Mouse (Mus musculus) hindbrain, embryonic 10.5 days (tissue): ENCODE data around the gene Inpp5a. TPM values are rescaled to one million over a fixed set of nuclear protein-coding genes. Genes with fewer than 3 reads are reported as not detected.
A peak's percentile ranks its signal among the peaks of the same experiment; 100 is the strongest.

Experiments
- DNase-seq: peaks from one replicate; pipeline ENCODE4 v3.0.0-alpha.2; 2017; ENCODE audit warnings: low spot score
- H3K27ac ChIP-seq: fragments of 300-500 bp; sonication (generic); 2 replicates; pipeline ENCODE4 v1.5.1; 2016; ENCODE audit warnings: mild to moderate bottlenecking, moderate library complexity
- H3K27me3 ChIP-seq: fragments of 300-500 bp; sonication (generic); 2 replicates; pipeline ENCODE4 v1.6.1; 2016; ENCODE audit warnings: mild to moderate bottlenecking; ENCODE audit not compliant: poor library complexity, insufficient read depth, severe bottlenecking
- H3K36me3 ChIP-seq: fragments of 300-500 bp; sonication (generic); 2 replicates; pipeline ENCODE4 v1.6.1; 2016; ENCODE audit warnings: mild to moderate bottlenecking, moderate library complexity
- H3K4me1 ChIP-seq: fragments of 300-500 bp; sonication (generic); replicated peaks from 2 replicates; pipeline ENCODE4 v1.6.1; 2016; ENCODE audit warnings: mild to moderate bottlenecking
- H3K4me3 ChIP-seq: fragments of 300-500 bp; sonication (generic); 2 replicates; pipeline ENCODE4 v1.5.1; 2016; ENCODE audit warnings: mild to moderate bottlenecking, moderate library complexity
- H3K9me3 ChIP-seq: fragments of 300-500 bp; sonication (generic); 2 replicates; pipeline ENCODE4 v1.6.1; 2016; ENCODE audit warnings: mild to moderate bottlenecking, moderate library complexity
- WGBS: fragments of 180-500 bp; shearing (Covaris S2); methylation state at CpG from one replicate; pipeline ENCODE4 v1.1.7; 2016; 5-methylcytosine and 5-hydroxymethylcytosine counted together
- polyA plus RNA-seq: library from polyadenylated mRNA; unstranded; fragments of >200 nt; fragmentation: Nextera tagmentation; extraction: Ambion mirVana; gene quantifications from 2 replicates; pipeline ENCODE4 v1.2.1, GENCODE M21; 2016

The Inpp5a gene
- polyA plus RNA-seq, 1 experiment from 2014 or later = 19.0 TPM

DNA sequence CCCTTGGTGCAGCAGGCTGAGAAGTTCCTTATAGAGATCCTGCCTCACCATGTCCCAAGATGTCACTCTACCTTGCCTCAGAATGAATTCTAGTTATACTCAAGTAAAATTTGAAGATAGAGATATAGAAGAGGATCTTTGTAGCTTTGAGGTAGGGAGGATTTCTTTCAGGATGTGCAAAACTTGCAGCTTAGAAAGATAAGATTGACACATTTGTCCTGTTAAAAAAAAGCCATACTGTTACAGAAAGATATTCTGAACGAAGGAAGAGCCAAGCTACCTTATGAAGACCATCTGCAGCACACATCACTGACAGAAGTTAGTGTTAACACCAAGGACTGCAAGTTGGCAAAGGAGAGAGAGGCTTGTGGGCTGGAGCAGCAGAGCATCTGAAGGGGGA, 90.2 kb downstream of the Inpp5a start:
- Histone ChIP-seq H3K27ac (no peak overlapping the region), H3K4me3 (no peak overlapping the region), H3K36me3 (0 out of 2 replicates have a peak, but pooled peaks cover 3% of the 10 kb centered on the region), H3K4me1 (0 out of 2 replicates have a peak, but pooled peaks cover 7% of the 10 kb centered on the region), H3K9me3 (no peaks in the 10 kb centered on the region), H3K27me3 (0 out of 2 replicates have a peak, but pooled peaks cover 7% of the 10 kb centered on the region)
- DNase-seq = no peak
- WGBS = 86% methylated on average over 1 of the region's 1 CpGs

GRCm38 (mm10) chr7:139479626-139480025, 90.7 kb downstream of the Inpp5a start:
- WGBS = 72% methylated on average over 6 of the region's 6 CpGs
- H3K4me3 ChIP-seq = no peak overlapping the region
- H3K36me3 ChIP-seq = 0 out of 2 replicates have a peak, but pooled peaks cover 3% of the 10 kb centered on the region
- H3K4me1 ChIP-seq = 0 out of 2 replicates have a peak, but pooled peaks cover 7% of the 10 kb centered on the region
- no peak for DNase-seq
- H3K27ac ChIP-seq = no peak overlapping the region
- H3K9me3 ChIP-seq = no peaks in the 10 kb centered on the region
- H3K27me3 ChIP-seq = peaks cover 10% of the 10 kb centered on the region

- peak; percentile 58 for DNase-seq
- WGBS = 65% methylated on average over 9 of the region's 9 CpGs
- H3K27me3 ChIP-seq = peaks cover 44% of the 10 kb centered on the region
Measured at GRCm38 (mm10) chr7:139484206-139484955, 95.5 kb downstream of the Inpp5a start.

GRCm38 (mm10) chr7:139489721-139490211, 100.9 kb downstream of the Inpp5a start:
- no peak overlapping the region for H3K27ac ChIP-seq
- H3K4me1 ChIP-seq = peaks cover 11% of the 10 kb centered on the region
- DNase-seq = no peak
- H3K9me3 ChIP-seq = no peaks in the 10 kb centered on the region
- peaks cover 74% of the 10 kb centered on the region for H3K27me3 ChIP-seq
- H3K4me3 ChIP-seq = no peak overlapping the region
- H3K36me3 ChIP-seq = no peaks in the 10 kb centered on the region
- 74% methylated on average over 3 of the region's 3 CpGs for WGBS

More at GRCm38 (mm10) chr7:139484206-139484955, 95.5 kb downstream of the Inpp5a start:
- Histone ChIP-seq H3K27ac (no peak overlapping the region), H3K9me3 (no peaks in the 10 kb centered on the region), H3K36me3 (0 out of 2 replicates have a peak, but pooled peaks cover 3% of the 10 kb centered on the region), H3K4me3 (no peak overlapping the region), H3K4me1 (0 out of 2 replicates have a peak, but pooled peaks cover 8% of the 10 kb centered on the region)

DNA sequence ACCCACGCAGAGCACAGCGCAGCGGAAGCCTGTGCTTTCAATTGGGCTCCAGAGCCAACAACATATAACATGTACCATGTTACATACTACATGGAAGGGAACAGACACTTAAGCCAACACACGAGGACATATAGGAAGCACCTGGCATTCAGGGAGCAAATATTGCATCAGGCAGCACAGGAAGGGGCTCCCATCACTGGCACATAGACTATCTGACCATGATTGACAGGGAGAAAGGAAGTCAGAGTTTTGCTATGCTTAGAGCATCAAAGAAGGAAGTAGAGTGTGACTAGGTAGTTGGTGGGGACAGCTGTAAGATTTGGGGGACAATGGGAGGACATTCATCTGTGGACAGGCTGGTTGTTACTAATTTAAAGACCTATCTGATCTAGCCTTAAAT, 103.4 kb downstream of the Inpp5a start:
- peaks cover 83% of the 10 kb centered on the region for H3K27me3 ChIP-seq

GRCm38 (mm10) chr7:139492946-139493345, 104.0 kb downstream of the Inpp5a start:
- Histone ChIP-seq H3K36me3 (no peaks in the 10 kb centered on the region), H3K27ac (no peak overlapping the region), H3K27me3 (peaks cover 84% of the 10 kb centered on the region), H3K4me3 (no peak overlapping the region), H3K4me1 (peaks cover 14% of the 10 kb centered on the region), H3K9me3 (no peaks in the 10 kb centered on the region)
- WGBS = 43% methylated on average over 2 of the region's 2 CpGs
- DNase-seq = no peak

More for the DNA sequence above, 103.4 kb downstream of the Inpp5a start:
- Histone ChIP-seq H3K36me3 (no peaks in the 10 kb centered on the region), H3K4me1 (peaks cover 15% of the 10 kb centered on the region), H3K4me3 (no peak overlapping the region), H3K27ac (no peak overlapping the region), H3K9me3 (no peaks in the 10 kb centered on the region)
- WGBS = 92% methylated on average over 4 of the region's 4 CpGs
- no peak for DNase-seq

- H3K4me3 ChIP-seq = no peak overlapping the region
- peaks cover 14% of the 10 kb centered on the region for H3K4me1 ChIP-seq
- H3K36me3 ChIP-seq = no peaks in the 10 kb centered on the region
- H3K27me3 ChIP-seq = peaks cover 86% of the 10 kb centered on the region
- 85% methylated on average over 6 of the region's 6 CpGs for WGBS
- no peak for DNase-seq
- H3K27ac ChIP-seq = no peak overlapping the region
- H3K9me3 ChIP-seq = no peaks in the 10 kb centered on the region
Measured at GRCm38 (mm10) chr7:139495791-139496190, 106.9 kb downstream of the Inpp5a start.

DNA sequence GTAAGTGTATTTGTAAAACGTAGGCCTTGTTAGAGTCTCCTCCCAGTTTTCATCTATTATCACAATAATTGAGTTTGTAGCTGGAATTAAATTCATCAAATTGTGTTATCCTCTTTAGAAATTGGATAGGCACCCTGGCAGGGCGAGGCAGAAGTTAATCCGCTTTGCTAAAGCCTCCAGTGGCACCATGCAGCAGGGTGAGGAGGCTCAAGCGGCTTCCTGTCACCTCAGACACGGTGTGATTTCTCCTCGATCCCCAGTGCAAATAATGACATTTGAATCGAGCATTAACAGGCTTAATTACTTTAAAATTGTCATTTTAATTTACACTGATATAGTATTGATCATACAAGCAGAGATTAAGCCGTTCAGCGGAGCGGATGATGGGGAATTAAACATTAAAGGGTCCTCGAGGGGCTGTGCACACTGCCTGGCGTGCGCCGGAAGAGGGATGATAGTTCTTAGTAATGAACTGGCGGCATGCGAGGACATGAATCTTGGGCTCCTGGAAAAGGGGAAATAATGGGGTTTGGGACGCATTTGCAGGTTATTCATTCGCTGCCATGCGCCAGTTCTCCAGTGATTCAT, 109.2 kb downstream of the Inpp5a start:
- Histone ChIP-seq H3K4me3 (no peak overlapping the region), H3K27ac (no peak overlapping the region), H3K4me1 (peaks cover 19% of the 10 kb centered on the region), H3K9me3 (no peaks in the 10 kb centered on the region), H3K36me3 (no peaks in the 10 kb centered on the region), H3K27me3 (peaks cover 87% of the 10 kb centered on the region)
- DNase-seq = no peak
- WGBS = 76% methylated on average over 19 of the region's 19 CpGs

- peaks cover 85% of the 10 kb centered on the region for H3K27me3 ChIP-seq
- H3K4me3 ChIP-seq = no peak overlapping the region
- no peaks in the 10 kb centered on the region for H3K36me3 ChIP-seq
- H3K27ac ChIP-seq = no peak overlapping the region
- WGBS = 69% methylated on average over 7 of the region's 7 CpGs
- no peak for DNase-seq
- no peaks in the 10 kb centered on the region for H3K9me3 ChIP-seq
- H3K4me1 ChIP-seq = peaks cover 40% of the 10 kb centered on the region
Measured at GRCm38 (mm10) chr7:139504064-139504463, 115.2 kb downstream of the Inpp5a start.

DNA sequence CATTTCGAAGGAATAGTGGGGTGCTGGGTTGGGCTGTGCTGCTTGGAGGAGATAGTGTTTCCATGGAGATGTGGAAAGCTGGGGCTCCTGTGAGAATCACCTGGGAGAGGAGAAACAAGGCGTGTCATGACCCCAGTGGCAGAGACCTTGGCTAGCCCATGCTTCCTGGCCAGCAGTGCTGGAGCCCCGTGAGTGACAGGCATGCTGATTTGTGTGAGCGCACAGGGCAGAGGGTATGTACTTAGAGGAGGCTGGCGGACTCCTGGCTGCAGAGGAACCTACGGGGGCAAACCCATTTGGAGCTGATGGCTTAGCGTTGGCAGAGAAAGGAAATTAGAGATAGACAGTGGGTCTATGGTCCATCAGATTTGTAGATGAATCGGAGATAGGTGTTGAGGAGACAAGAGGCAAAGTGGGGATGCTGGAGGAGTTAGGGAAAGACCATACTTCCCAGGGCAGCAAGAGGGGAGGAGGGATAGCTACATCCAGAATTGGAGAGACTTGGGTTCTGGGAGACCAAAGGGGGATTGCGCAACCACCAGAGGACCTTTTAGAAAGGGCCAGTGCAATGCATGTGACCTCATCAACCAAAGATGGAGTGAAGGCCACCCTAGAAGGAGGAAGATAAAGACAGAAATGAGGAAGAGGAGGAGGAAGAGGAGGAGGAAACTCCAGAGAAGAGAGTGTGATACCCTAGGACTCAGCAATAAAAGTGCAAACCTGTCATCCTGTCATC, 117.9 kb downstream of the Inpp5a start:
- DNase-seq = peak; percentile 24
- no peak overlapping the region for H3K27ac ChIP-seq
- peaks cover 40% of the 10 kb centered on the region for H3K4me1 ChIP-seq
- H3K36me3 ChIP-seq = no peaks in the 10 kb centered on the region
- no peaks in the 10 kb centered on the region for H3K9me3 ChIP-seq
- no peak overlapping the region for H3K4me3 ChIP-seq
- whole genome bisulfite sequencing = 69% methylated on average over 9 of the region's 9 CpGs
- peaks cover 73% of the 10 kb centered on the region for H3K27me3 ChIP-seq

DNA sequence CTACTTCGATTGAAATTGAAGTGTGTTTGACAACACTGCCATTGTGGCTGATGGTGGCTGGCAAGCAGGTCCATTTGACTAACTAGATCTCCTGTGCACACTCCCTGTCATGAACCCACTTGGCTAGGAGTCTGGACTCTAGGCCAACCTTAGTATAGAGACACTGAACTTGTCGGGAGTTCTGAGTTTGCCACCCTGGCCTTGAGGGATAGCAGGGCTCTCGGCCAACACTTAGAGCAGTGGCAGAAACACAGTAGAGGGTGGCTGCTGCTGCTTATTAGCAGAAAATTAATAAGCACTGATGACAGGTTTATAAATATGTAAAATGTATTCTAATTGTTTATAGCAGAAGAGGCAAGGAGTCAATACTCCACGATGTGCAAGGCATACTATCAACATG, 120.0 kb downstream of the Inpp5a start:
- no peak for DNase-seq

DNA sequence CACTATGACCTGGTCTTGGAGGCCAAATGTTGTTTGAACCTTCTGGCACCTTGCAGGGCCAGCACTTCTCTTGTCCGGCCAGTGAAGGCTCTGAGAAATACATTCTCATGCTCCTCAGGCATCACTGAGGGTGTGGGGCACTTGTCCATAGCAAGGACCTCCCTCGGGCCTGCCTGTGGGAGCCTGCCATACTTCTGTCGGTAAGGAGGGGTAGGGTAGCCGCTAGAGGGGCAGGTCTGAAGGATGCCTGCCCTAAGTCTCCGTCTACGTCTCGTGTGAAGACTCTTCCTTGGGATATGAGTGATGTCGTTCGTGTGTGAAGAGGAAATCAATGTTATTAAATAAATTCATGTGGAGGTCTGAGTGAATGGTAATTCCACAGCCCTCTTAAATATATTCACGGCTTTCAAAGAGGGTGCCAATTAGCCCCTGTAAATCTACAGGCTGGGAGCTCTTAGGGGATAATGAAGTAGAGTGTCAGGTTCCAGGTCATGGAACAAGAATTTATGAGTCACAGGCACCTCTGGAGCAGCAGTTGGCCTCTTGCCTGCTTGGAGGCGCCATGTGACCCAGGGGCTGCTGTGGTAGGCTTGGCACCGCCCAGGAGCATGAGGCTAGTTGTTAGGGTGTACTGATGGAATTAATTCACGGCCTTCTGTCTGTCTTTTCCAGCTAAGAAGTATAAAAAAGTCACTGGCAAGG, 127.2 kb downstream of the Inpp5a start:
- peaks cover 94% of the 10 kb centered on the region for H3K27me3 ChIP-seq
- peaks cover 8% of the 10 kb centered on the region; the same call in 1 of the 2 replicates for H3K36me3 ChIP-seq
- no peak overlapping the region for H3K4me3 ChIP-seq
- H3K4me1 ChIP-seq = 0 out of 2 replicates have a peak, but pooled peaks cover 3% of the 10 kb centered on the region
- no peaks in the 10 kb centered on the region for H3K9me3 ChIP-seq
- no peak for DNase-seq
- no peak overlapping the region for H3K27ac ChIP-seq
- WGBS = 88% methylated on average over 13 of the region's 13 CpGs

More for the DNA sequence above, 120.0 kb downstream of the Inpp5a start:
- 93% methylated on average over 4 of the region's 4 CpGs for WGBS
- Histone ChIP-seq H3K27me3 (peaks cover 74% of the 10 kb centered on the region), H3K4me1 (peaks cover 35% of the 10 kb centered on the region), H3K4me3 (no peak overlapping the region), H3K27ac (no peak overlapping the region), H3K36me3 (no peaks in the 10 kb centered on the region), H3K9me3 (no peaks in the 10 kb centered on the region)
